Mouse (Mus musculus) MEL (cell line): ENCODE results near the gene Cblc. TPM values are rescaled to one million over a fixed set of nuclear protein-coding genes. Genes with fewer than 3 reads are reported as not detected.

Experiments
- DNase-seq: peaks from one replicate; pipeline ENCODE4 v3.0.0; 2011; ENCODE audit warnings: low read depth, low spot score
- H3K27ac ChIP-seq: 2 replicates; pipeline ENCODE4 v1.5.1; 2012; ENCODE audit warnings: low read depth, mild to moderate bottlenecking, control low read depth, low read length, moderate library complexity; ENCODE audit not compliant: control insufficient read depth
- H3K27me3 ChIP-seq, 2 experiments: fragments of 150-350 bp in 1 of 2; sonication (generic) in 1 of 2; 2 replicates each; pipeline ENCODE4 v1.6.1; 2012; ENCODE audit warnings: low read length in 2 of 2, mild to moderate bottlenecking in 2 of 2, improper control_type of control experiment in 1 of 2, moderate library complexity in 1 of 2; ENCODE audit not compliant: insufficient read depth in 2 of 2, control insufficient read depth in 1 of 2
- H3K36me3 ChIP-seq, 2 experiments: 2 replicates each; pipeline ENCODE4 v1.6.1; 2012 to 2014; ENCODE audit warnings: low read length in 2 of 2, improper control_type of control experiment in 1 of 2, inconsistent platforms in 1 of 2, mild to moderate bottlenecking in 1 of 2; ENCODE audit not compliant: insufficient read depth in 2 of 2, control insufficient read depth in 1 of 2
- H3K4me1 ChIP-seq, 2 experiments: fragments of 150-350 bp in 1 of 2; sonication (generic) in 1 of 2; 2 replicates each; pipeline ENCODE4 v1.6.1; 2012; ENCODE audit warnings: low read length in 2 of 2, improper control_type of control experiment in 1 of 2, mild to moderate bottlenecking in 1 of 2; ENCODE audit not compliant: insufficient read depth in 2 of 2, control insufficient read depth in 1 of 2
- H3K4me3 ChIP-seq, 2 experiments: fragments of 150-350 bp in 1 of 2; sonication (generic) in 1 of 2; 2 replicates each; pipeline ENCODE4 v1.5.1; 2012; ENCODE audit warnings: low read depth in 2 of 2, low read length in 2 of 2, mild to moderate bottlenecking in 2 of 2, moderate library complexity in 2 of 2, control low read depth in 1 of 2, improper control_type of control experiment in 1 of 2; ENCODE audit not compliant: control insufficient read depth in 1 of 2, insufficient read depth in 1 of 2
- H3K79me2 ChIP-seq: 2 replicates; pipeline ENCODE4 v1.6.1; 2012; ENCODE audit warnings: mild to moderate bottlenecking, low read length, moderate library complexity; ENCODE audit not compliant: control insufficient read depth, poor library complexity, insufficient read depth
- H3K9ac ChIP-seq: 2 replicates; pipeline ENCODE4 v1.6.1; 2012; ENCODE audit warnings: low read depth, mild to moderate bottlenecking, control low read depth, low read length, moderate library complexity; ENCODE audit not compliant: control insufficient read depth, poor library complexity, severe bottlenecking
- H3K9me3 ChIP-seq: fragments of 150-350 bp; sonication (generic); replicated peaks from 2 replicates; pipeline ENCODE4 v1.6.1; 2012; ENCODE audit warnings: mild to moderate bottlenecking, low read length, improper control_type of control experiment, moderate library complexity; ENCODE audit not compliant: insufficient read depth
- BHLHE40 ChIP-seq: IDR thresholded peaks from 2 replicates; pipeline ENCODE4 v1.6.1; 2012; ENCODE audit warnings: low read depth, mild to moderate bottlenecking, inconsistent platforms, low read length, improper control_type of control experiment, borderline replicate concordance
- CHD1 ChIP-seq: IDR thresholded peaks from 2 replicates; pipeline ENCODE4 v1.6.1; 2012; ENCODE audit warnings: low read depth, mild to moderate bottlenecking, inconsistent platforms, low read length, improper control_type of control experiment
- CHD2 ChIP-seq: IDR thresholded peaks from 2 replicates; pipeline ENCODE4 v1.6.1; 2011; ENCODE audit warnings: low read length, improper control_type of control experiment
- E2F4 ChIP-seq: IDR thresholded peaks from 2 replicates; pipeline ENCODE4 v1.6.1; 2011; ENCODE audit warnings: low read depth, low read length, improper control_type of control experiment, borderline replicate concordance
- ELF1 ChIP-seq: IDR thresholded peaks from 2 replicates; pipeline ENCODE4 v1.6.1; 2014; ENCODE audit warnings: low read depth, mild to moderate bottlenecking, inconsistent platforms, low read length, improper control_type of control experiment, moderate library complexity
- JUND ChIP-seq: IDR thresholded peaks from 2 replicates; pipeline ENCODE4 v1.6.1; 2011; ENCODE audit warnings: low read depth, mild to moderate bottlenecking, improper control_type of control experiment, low read length
- MAFK ChIP-seq: IDR thresholded peaks from 2 replicates; pipeline ENCODE4 v1.6.1; 2011; ENCODE audit warnings: low read depth, mild to moderate bottlenecking, low read length, improper control_type of control experiment, borderline replicate concordance
- MAZ ChIP-seq: IDR thresholded peaks from 2 replicates; pipeline ENCODE4 v1.6.1; 2012; ENCODE audit warnings: low read depth, mild to moderate bottlenecking, inconsistent platforms, low read length, improper control_type of control experiment
- MEF2A ChIP-seq: IDR thresholded peaks from 2 replicates; pipeline ENCODE4 v1.6.1; 2014; ENCODE audit warnings: low read depth, mild to moderate bottlenecking, inconsistent platforms, low read length, improper control_type of control experiment; ENCODE audit not compliant: poor library complexity, insufficient replicate concordance, severe bottlenecking; ENCODE audit errors: extremely low read depth
- MXI1 ChIP-seq: IDR thresholded peaks from 2 replicates; pipeline ENCODE4 v1.6.1; 2011; ENCODE audit warnings: mild to moderate bottlenecking, low read depth, low read length, improper control_type of control experiment
- MYC ChIP-seq: IDR thresholded peaks from 2 replicates; pipeline ENCODE4 v1.6.1; 2011; ENCODE audit warnings: low read depth, mild to moderate bottlenecking, low read length, improper control_type of control experiment, moderate library complexity
- NELFE ChIP-seq: IDR thresholded peaks from 2 replicates; pipeline ENCODE4 v1.6.1; 2011; ENCODE audit warnings: low read depth, low read length, improper control_type of control experiment
- POLR2A ChIP-seq, 2 experiments: IDR thresholded peaks; 2 replicates each; pipeline ENCODE4 v1.6.1; 2011 to 2012; ENCODE audit warnings: low read length in 2 of 2, mild to moderate bottlenecking in 2 of 2, control low read depth in 1 of 2, improper control_type of control experiment in 1 of 2, low read depth in 1 of 2, moderate library complexity in 1 of 2; ENCODE audit not compliant: control insufficient read depth in 1 of 2, insufficient read depth in 1 of 2, poor library complexity in 1 of 2
- RCOR1 ChIP-seq: IDR thresholded peaks from 2 replicates; pipeline ENCODE4 v1.6.1; 2012; ENCODE audit warnings: low read depth, mild to moderate bottlenecking, inconsistent platforms, low read length, improper control_type of control experiment
- TAL1 ChIP-seq: IDR thresholded peaks from 2 replicates; pipeline ENCODE4 v1.6.1; 2012; ENCODE audit warnings: mild to moderate bottlenecking, inconsistent platforms, low read length, moderate library complexity, mixed read lengths
- USF2 ChIP-seq, 2 experiments: IDR thresholded peaks; 2 replicates each; pipeline ENCODE4 v1.6.1; 2011 to 2012; ENCODE audit warnings: improper control_type of control experiment in 2 of 2, low read length in 2 of 2, borderline replicate concordance in 1 of 2, inconsistent platforms in 1 of 2, low read depth in 1 of 2, mild to moderate bottlenecking in 1 of 2; ENCODE audit not compliant: insufficient read depth in 1 of 2
- ZC3H11A ChIP-seq: IDR thresholded peaks from 2 replicates; pipeline ENCODE4 v1.6.1; 2012; ENCODE audit warnings: low read depth, mild to moderate bottlenecking, inconsistent platforms, low read length, improper control_type of control experiment
- ZKSCAN1 ChIP-seq: IDR thresholded peaks from 2 replicates; pipeline ENCODE4 v1.6.1; 2012; ENCODE audit warnings: low read depth, mild to moderate bottlenecking, inconsistent platforms, low read length, improper control_type of control experiment, moderate library complexity
- ZMIZ1 ChIP-seq: IDR thresholded peaks from 2 replicates; pipeline ENCODE4 v1.6.1; 2012; ENCODE audit warnings: low read depth, mild to moderate bottlenecking, inconsistent platforms, low read length, improper control_type of control experiment, moderate library complexity
- ZNF384 ChIP-seq: IDR thresholded peaks from 2 replicates; pipeline ENCODE4 v1.6.1; 2012; ENCODE audit warnings: low read depth, mild to moderate bottlenecking, inconsistent platforms, low read length, improper control_type of control experiment
- polyA plus RNA-seq, 2 experiments: library from polyadenylated mRNA; stranded (reverse) in 1 of 2; unstranded in 1 of 2; fragments of >175 nt in 1 of 2; fragments of >200 nt in 1 of 2; gene quantifications; 2 replicates each; pipeline versions ENCODE4 v1.2.1 to v1.2.4; 2012; ENCODE audit warnings: low replicate concordance in 2 of 2, low read depth in 1 of 2; ENCODE audit not compliant: insufficient read length in 2 of 2, insufficient read depth in 1 of 2, missing spikeins in 1 of 2
- total RNA-seq: library from RNA; depleted of rRNA; stranded (reverse); fragments of 300-350 nt; gene quantifications from 2 replicates; pipeline ENCODE4 v1.2.3, GENCODE M21; 2012

Cblc gene
- total and polyA plus RNA-seq, 3 experiments: not detected

GRCm38 (mm10) chr7:19842885-19843504 lies 46.4 kb upstream of the Cblc start:
- Histone ChIP-seq H3K79me2 (no peaks in the 10 kb centered on the region), H3K9me3 (no peaks in the 10 kb centered on the region), H3K27me3 (no peaks in the 10 kb centered on the region), H3K4me1 (no peaks in the 10 kb centered on the region; a peak in 1 of 4 replicates), H3K27ac (no peak overlapping the region), H3K9ac (no peak overlapping the region), H3K36me3 (no peaks in the 10 kb centered on the region), H3K4me3 (no peak overlapping the region)
- no peak for DNase-seq
- TF ChIP-seq MAFK (no peak), E2F4 (no peak), MAZ (no peak), ZNF384 (no peak), CHD1 (no peak), NELFE (no peak), MYC (no peak), ELF1 (no peak), CHD2 (no peak)

GRCm38 (mm10) chr7:19841686-19842413 lies 45.2 kb upstream of the Cblc start:
- DNase-seq: no peak
- H3K9me3 ChIP-seq: no peaks in the 10 kb centered on the region
- no peaks in the 10 kb centered on the region for H3K79me2 ChIP-seq
- H3K4me3 ChIP-seq: no peak overlapping the region
- TF ChIP-seq TAL1 (no peak), ZC3H11A (no peak), MAZ (no peak), MEF2A (no peak), BHLHE40 (no peak), ZKSCAN1 (no peak), POLR2A (IDR thresholded peaks at IDR 0.05; ENCODE audit: control insufficient read depth in 1 of 2, insufficient read depth in 1 of 2, low read depth in 1 of 2, low read length in 2 of 2, poor library complexity in 1 of 2) (no peak), MXI1 (no peak), RCOR1 (no peak), USF2 (IDR thresholded peaks at IDR 0.05; ENCODE audit: borderline replicate concordance in 1 of 2, insufficient read depth in 1 of 2, low read depth in 1 of 2, low read length in 2 of 2) (no peak), ELF1 (no peak), JUND (no peak), ZMIZ1 (no peak)
- no peak overlapping the region for H3K27ac ChIP-seq
- no peak overlapping the region for H3K9ac ChIP-seq
- no peaks in the 10 kb centered on the region for H3K27me3 ChIP-seq
- no peaks in the 10 kb centered on the region; a peak in 1 of 4 replicates for H3K4me1 ChIP-seq
- no peaks in the 10 kb centered on the region for H3K36me3 ChIP-seq
